Mouse (Mus musculus): ENCODE measurements around the gene Xylt2. TPM values are rescaled to one million over a fixed set of nuclear protein-coding genes. Genes with fewer than 3 reads are reported as not detected.

The Xylt2 gene
- total and polyA plus RNA-seq, 3 experiments: 10.1 to 20.2 (median 16.3) TPM

DNA sequence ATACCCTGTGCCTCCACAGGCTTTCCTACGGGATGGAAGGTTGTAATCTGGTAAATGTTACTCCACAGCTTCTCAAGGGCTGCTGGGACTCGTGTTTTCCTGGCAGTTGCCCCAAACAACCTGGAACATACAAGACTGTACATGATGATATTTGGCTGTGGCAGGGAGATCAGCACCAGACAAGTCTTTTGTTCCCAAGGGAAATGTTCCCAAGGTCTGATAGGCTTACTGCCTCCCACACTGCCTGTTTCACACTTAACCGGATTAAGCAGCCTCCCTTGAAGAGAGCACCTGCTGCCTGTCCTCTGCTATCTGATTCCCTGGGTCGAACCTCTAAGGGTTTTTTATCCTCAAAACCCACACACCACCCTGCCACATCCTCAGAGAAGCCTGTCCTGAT lies 61.8 kb downstream of the Xylt2 start:
- in situ Hi-C loops (cut with MboI; ENCODE audit: low pct_ligation_motif_present, low pct_unique_long_range_greater_than_20kb, low sequenced_read_pairs) (no loop called here), dilution Hi-C loops (cut with MboI; ENCODE audit: extremely low pct_ligation_motif_present, extremely low pct_unique_long_range_greater_than_20kb, low sequenced_read_pairs) (no loop called here)
- no peaks in the 10 kb centered on the region for H3K36me3 ChIP-seq (replicated peaks in 1 of 2; ENCODE audit: control insufficient read depth in 1 of 2, insufficient read depth in 1 of 2, low read length in 1 of 2)
- no peaks in the 10 kb centered on the region for H3K27me3 ChIP-seq (replicated peaks)
- H3K27ac ChIP-seq (ENCODE audit: insufficient read depth, low read depth): no peak overlapping the region
- no peak for TF ChIP-seq JUN (IDR thresholded peaks at IDR 0.05; ENCODE audit: insufficient read depth, low read depth, low read length)
- TF ChIP-seq ETS1 (conservative IDR thresholded peaks at IDR 0.05; ENCODE audit: low read depth, low read length): no peak
- TF ChIP-seq NELFE (IDR thresholded peaks at IDR 0.05; ENCODE audit: low read depth, low read length): no peak
- no peak for TF ChIP-seq IRF4 (IDR thresholded peaks at IDR 0.05; ENCODE audit: low read depth, low read length)
- no peak for TF ChIP-seq JUND (conservative IDR thresholded peaks at IDR 0.05; ENCODE audit: low read depth, low read length)
- no peak for TF ChIP-seq POLR2AphosphoS2 (IDR thresholded peaks at IDR 0.05; ENCODE audit: low read depth, low read length)
- TF ChIP-seq MEF2A (IDR thresholded peaks at IDR 0.05; ENCODE audit: borderline replicate concordance, low read depth, low read length): no peak
- TF ChIP-seq E2F4 (IDR thresholded peaks at IDR 0.05; ENCODE audit: insufficient replicate concordance, low read depth, low read length): no peak
- TF ChIP-seq POLR2A (IDR thresholded peaks at IDR 0.05; ENCODE audit: low read depth, low read length): no peak
- TF ChIP-seq TBP (conservative IDR thresholded peaks at IDR 0.05; ENCODE audit: low read depth, low read length): no peak
- TF ChIP-seq ZKSCAN1 (IDR thresholded peaks at IDR 0.05; ENCODE audit: borderline replicate concordance, low read depth, low read length): no peak
- no peak for TF ChIP-seq EP300 (IDR thresholded peaks at IDR 0.05; ENCODE audit: low read length)
- no peak for TF ChIP-seq ZC3H11A (IDR thresholded peaks at IDR 0.05; ENCODE audit: low read depth, low read length)
- no peak for TF ChIP-seq SMC3 (IDR thresholded peaks at IDR 0.05; ENCODE audit: low read depth, low read length)
- no peak for TF ChIP-seq CHD1 (IDR thresholded peaks at IDR 0.05; ENCODE audit: low read depth, low read length)
- TF ChIP-seq BHLHE40 (IDR thresholded peaks at IDR 0.05; ENCODE audit: low read depth, low read length): no peak
- DNase-seq (ENCODE audit: extremely low read depth): no peak
- no peak overlapping the region for H3K4me3 ChIP-seq (replicated peaks in 1 of 3; ENCODE audit: low read depth in 2 of 3, low read length in 2 of 3, poor library complexity in 1 of 3)
- no peak overlapping the region for H3K4me2 ChIP-seq (ENCODE audit: insufficient read depth, low read depth, poor library complexity, severe bottlenecking)
- H3K9me3 ChIP-seq (replicated peaks; ENCODE audit: low read length): peaks cover 12% of the 10 kb centered on the region
- H3K79me2 ChIP-seq (replicated peaks; ENCODE audit: control insufficient read depth, extremely low read depth, insufficient read depth, poor library complexity, severe bottlenecking): no peaks in the 10 kb centered on the region
- no peak overlapping the region for H3K9ac ChIP-seq (ENCODE audit: insufficient read depth, low read depth)
- H3K4me1 ChIP-seq (ENCODE audit: control insufficient read depth in 1 of 2, insufficient read depth in 2 of 2): peaks cover 2 to 14% of the 10 kb centered on the region in 2 experiments; a peak in 3 of 4 replicates

GRCm38 (mm10) chr11:94614603-94615002 lies 62.7 kb downstream of the Xylt2 start:
- in situ Hi-C loops (cut with MboI; ENCODE audit: low pct_ligation_motif_present, low pct_unique_long_range_greater_than_20kb, low sequenced_read_pairs) (no loop called here), dilution Hi-C loops (cut with MboI; ENCODE audit: extremely low pct_ligation_motif_present, extremely low pct_unique_long_range_greater_than_20kb, low sequenced_read_pairs) (no loop called here)
- H3K4me2 ChIP-seq (ENCODE audit: insufficient read depth, low read depth, poor library complexity, severe bottlenecking): no peak overlapping the region
- no peak for DNase-seq (ENCODE audit: extremely low read depth)
- H3K9me3 ChIP-seq (replicated peaks; ENCODE audit: low read length): peaks cover 12% of the 10 kb centered on the region
- H3K79me2 ChIP-seq (replicated peaks; ENCODE audit: control insufficient read depth, extremely low read depth, insufficient read depth, poor library complexity, severe bottlenecking): no peaks in the 10 kb centered on the region
- no peaks in the 10 kb centered on the region for H3K36me3 ChIP-seq (replicated peaks in 1 of 2; ENCODE audit: control insufficient read depth in 1 of 2, insufficient read depth in 1 of 2, low read length in 1 of 2)
- TF ChIP-seq JUND (conservative IDR thresholded peaks at IDR 0.05; ENCODE audit: low read depth, low read length) (no peak), PAX5 (IDR thresholded peaks at IDR 0.05; ENCODE audit: low read length) (no peak), CTCF (conservative IDR thresholded peaks at IDR 0.05 in 1 of 2, IDR thresholded peaks at IDR 0.05 in 1 of 2; ENCODE audit: low read depth in 2 of 2, low read length in 2 of 2) (no peak), KAT2A (IDR thresholded peaks at IDR 0.05; ENCODE audit: insufficient replicate concordance, low read length) (no peak), SMC3 (IDR thresholded peaks at IDR 0.05; ENCODE audit: low read depth, low read length) (no peak), MXI1 (IDR thresholded peaks at IDR 0.05; ENCODE audit: low read depth, low read length) (no peak), TCF12 (IDR thresholded peaks at IDR 0.05; ENCODE audit: low read depth, low read length) (no peak), HCFC1 (IDR thresholded peaks at IDR 0.05; ENCODE audit: low read depth, low read length) (no peak), ZNF384 (IDR thresholded peaks at IDR 0.05; ENCODE audit: low read depth, low read length) (no peak), NELFE (IDR thresholded peaks at IDR 0.05; ENCODE audit: low read depth, low read length) (no peak), RCOR1 (conservative IDR thresholded peaks at IDR 0.05; ENCODE audit: low read depth, low read length) (no peak), GABPA (IDR thresholded peaks at IDR 0.05; ENCODE audit: insufficient replicate concordance, low read depth, low read length) (no peak), EP300 (IDR thresholded peaks at IDR 0.05; ENCODE audit: low read length) (no peak), BHLHE40 (IDR thresholded peaks at IDR 0.05; ENCODE audit: low read depth, low read length) (no peak), USF2 (conservative IDR thresholded peaks at IDR 0.05; ENCODE audit: low read depth, low read length) (no peak), E2F4 (IDR thresholded peaks at IDR 0.05; ENCODE audit: insufficient replicate concordance, low read depth, low read length) (no peak)
- H3K4me1 ChIP-seq (ENCODE audit: control insufficient read depth in 1 of 2, insufficient read depth in 2 of 2): peaks cover 2 to 16% of the 10 kb centered on the region in 2 experiments; a peak in 3 of 4 replicates
- H3K27me3 ChIP-seq (replicated peaks): no peaks in the 10 kb centered on the region
- H3K4me3 ChIP-seq (replicated peaks in 1 of 3; ENCODE audit: low read depth in 2 of 3, low read length in 2 of 3, poor library complexity in 1 of 3): no peak overlapping the region
- H3K9ac ChIP-seq (ENCODE audit: insufficient read depth, low read depth): no peak overlapping the region
- H3K27ac ChIP-seq (ENCODE audit: insufficient read depth, low read depth): no peak overlapping the region
